Mouse (Mus musculus): ENCODE data around the gene Gm2000. TPM values are rescaled to one million over a fixed set of nuclear protein-coding genes. Genes with fewer than 3 reads are reported as not detected.
"Not testable (repeated sequence)": the region's sequence is repeated elsewhere in the genome, so short reads cannot be mapped to it uniquely, and the experiment has no call there.

Gm2000 gene
- total RNA-seq (2021): 100 to 1,000 TPM; 303 to 311 TPM

DNA sequence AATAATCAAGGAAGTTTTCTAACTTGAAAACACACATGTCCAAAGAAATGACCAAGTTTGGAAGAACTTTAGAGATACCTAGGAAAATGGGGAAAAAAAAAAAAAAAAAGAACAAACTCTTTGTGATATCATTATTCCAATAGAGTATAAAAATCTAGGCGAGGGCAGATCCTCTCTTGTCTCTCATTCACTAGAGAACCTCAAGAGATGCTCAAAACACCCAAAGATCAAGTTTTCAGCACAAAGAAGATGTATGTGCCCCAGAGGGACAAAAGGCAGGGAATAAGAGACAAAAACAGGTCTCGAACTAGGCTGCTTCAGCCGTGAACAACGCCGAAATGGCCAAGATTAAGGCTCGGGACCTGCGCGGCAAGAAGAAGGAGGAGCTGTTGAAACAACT is at the start of gene Gm2000:
Gene Gm2000 (plus strand): TSS at position 301 of the 400 bp plus-strand sequence.
- DNase-seq: no peak

DNA sequence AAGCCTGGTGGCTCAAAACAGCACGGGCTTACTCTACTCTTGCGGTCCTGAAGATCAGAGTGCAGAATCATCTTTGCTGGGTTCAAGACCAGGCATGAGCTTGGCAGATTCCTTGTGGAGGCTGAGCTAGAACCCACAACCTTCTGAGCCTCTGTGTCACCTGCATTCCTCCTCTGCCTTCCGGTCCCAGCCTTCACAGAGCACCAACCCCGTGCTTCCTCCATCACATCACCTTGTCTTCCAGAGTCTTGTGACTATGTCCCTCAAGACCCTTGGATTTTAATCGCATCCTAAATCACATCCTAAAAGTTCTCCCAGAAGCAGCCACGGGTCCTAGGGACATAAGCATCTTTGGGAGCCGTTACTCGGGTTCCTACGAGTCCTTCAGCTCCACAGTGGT is 42.7 kb upstream of the Gm2000 start:
- DNase-seq: no peak

DNA sequence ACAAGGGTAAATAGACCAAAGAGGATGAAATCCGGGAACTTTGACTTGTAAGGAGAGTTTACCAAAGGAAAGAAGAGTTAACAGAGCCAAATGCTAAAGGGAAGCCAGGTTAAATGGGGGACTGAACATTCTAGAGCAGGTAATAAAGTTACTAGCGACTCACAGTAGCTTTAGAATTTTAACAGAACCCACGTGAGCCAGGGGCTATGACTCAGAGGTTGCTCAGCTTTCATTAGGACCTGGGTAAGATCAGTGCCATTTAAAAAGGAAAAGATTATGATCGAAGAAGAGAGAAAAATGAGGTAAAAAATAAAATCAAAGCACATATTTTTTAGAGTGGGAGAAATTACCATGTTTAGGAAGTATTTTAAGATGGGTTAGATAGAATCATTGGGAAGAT is 25.0 kb upstream of the Gm2000 start:
- no peak for DNase-seq

DNA sequence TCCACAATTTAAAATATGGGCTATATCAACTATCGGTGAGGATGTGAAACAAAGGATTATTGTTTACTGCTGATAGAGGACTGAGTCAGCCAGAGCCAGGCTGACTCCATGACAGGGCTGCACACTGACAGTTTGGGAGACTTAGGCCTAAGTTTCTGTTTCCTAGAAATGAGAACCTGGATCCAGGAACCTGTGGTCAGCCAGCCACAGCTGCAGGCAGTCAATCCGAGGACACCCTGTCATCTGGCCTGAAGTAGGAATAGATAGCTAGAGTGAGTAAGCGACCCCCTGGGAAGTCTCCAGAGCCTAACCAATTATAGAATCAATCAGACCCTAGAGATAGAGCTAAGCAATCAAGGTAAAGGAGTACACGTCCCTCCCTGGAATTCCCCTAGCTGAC is 21.4 kb upstream of the Gm2000 start:
- DNase-seq: no peak

GRCm38 (mm10) chr1:156345633-156346032 is 20.2 kb upstream of the Gm2000 start:
- no peak for DNase-seq

DNA sequence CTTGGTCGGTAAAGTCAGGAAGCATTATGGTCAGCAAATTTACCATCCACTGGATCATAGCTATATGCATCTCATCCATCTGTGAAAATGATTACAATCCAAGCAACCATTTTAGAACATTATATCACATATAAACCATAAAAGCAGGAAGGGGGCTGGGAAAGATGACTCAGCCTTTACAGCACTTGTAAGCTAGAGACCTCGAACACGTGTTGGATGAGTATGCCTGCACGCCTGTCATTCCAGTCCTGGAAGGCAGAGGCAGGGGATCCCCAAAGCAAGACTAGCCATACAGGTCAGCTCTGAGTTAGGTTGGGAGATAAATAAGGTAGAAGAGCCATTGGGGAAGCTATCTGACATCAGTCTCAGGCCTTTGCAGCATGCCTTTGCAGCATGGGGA is 16.8 kb upstream of the Gm2000 start:
- DNase-seq: no peak

DNA sequence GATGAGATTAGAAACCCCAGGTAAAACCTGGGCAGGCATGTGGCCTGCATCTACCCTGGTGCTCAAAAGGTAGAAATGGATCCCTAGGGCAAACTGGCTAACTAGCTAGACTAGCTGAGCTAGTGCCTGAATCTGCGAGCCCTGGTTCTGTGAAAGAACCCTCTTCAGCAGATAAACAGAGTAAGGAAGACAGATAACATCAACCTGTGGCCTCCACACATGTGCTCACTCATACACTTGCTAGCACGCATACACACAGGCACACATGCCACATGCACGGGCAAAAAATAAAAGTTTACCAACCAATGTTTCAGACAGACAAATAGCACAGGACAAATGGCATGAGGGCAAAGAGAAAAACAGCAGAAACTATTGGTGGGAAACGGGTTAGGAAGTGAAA is 15.4 kb upstream of the Gm2000 start:
- no peak for DNase-seq

DNA sequence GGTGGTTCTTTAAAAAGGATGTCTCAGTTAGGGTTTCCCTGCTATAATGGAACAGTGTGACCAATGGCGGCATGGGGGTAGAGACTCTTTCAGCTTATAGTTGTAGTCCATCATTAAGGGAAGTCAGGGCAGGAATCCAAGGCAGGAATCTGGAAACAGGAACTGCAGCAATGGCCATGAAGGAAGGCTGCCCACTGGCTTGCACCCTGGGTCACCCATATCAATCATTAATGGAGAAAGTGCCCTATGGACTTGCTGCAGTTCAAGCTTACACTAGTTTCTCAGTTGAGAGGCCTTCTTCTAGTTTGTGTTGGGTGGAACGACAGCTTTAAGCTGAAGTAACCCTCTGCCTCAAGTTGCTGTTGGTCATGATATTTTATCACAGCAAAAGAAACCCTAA is 13.4 kb upstream of the Gm2000 start:
- DNase-seq: no peak

- DNase-seq: no peak
These were observed 15.4 kb downstream of the Gm2000 start for GRCm38 (mm10) chr1:156381217-156381616.

- no peak for DNase-seq
These were observed 20.4 kb downstream of the Gm2000 start for GRCm38 (mm10) chr1:156386232-156386631.

- no peak for DNase-seq
These were observed 21.0 kb downstream of the Gm2000 start for GRCm38 (mm10) chr1:156386880-156387279.

- DNase-seq: no peak
These were observed 27.3 kb downstream of the Gm2000 start for GRCm38 (mm10) chr1:156393148-156393547.

GRCm38 (mm10) chr1:156400159-156400558 is 34.3 kb downstream of the Gm2000 start:
- not testable (repeated sequence) for DNase-seq

- no peak for DNase-seq
These were observed 36.7 kb downstream of the Gm2000 start for GRCm38 (mm10) chr1:156402491-156402890.

- DNase-seq: no peak
These were observed 37.4 kb downstream of the Gm2000 start for GRCm38 (mm10) chr1:156403251-156403650.

DNA sequence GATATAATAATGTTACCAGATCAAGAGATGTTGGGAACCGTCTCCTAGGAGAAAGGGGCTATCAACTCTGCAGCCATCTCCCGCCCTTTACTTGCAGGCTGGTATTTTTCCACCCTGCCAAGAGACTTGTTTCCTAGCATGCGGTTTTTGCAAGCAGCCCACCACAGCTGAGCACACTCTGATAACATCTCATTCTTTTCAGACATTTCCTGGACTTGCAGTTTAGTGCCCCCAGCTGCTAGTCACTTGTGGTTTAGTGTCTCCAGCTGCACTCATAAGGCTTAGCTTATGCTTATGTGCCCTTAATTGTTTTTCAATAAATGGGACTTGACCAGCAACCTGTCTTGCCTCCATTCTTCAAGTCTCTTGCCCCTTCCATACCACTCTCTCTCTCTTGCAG is 42.2 kb downstream of the Gm2000 start:
- no peak for DNase-seq

GRCm38 (mm10) chr1:156408521-156408920 is 42.7 kb downstream of the Gm2000 start:
- DNase-seq: no peak

Other genes with a start within 250 kb of the Gm2000 start
- gene Fam163a, start 161.0 kb upstream of the Gm2000 start, total RNA-seq (2021): 10 to 100 TPM; 15.5 to 17.3 TPM
- 1 to 10 TPM; 6.7 to 8.3 TPM for gene Tdrd5, start 62.4 kb upstream of the Gm2000 start, total RNA-seq (2021)
- under 1 TPM in 1 of 2 experiments, not detected in 1; 0.20 TPM for gene Nphs2, start 55.3 kb upstream of the Gm2000 start, total RNA-seq (2021)
- 1 to 10 TPM in 1 of 2 experiments, under 1 TPM in 1; 0.27 to 1.1 TPM for gene Axdnd1, start 55.1 kb downstream of the Gm2000 start, total RNA-seq (2021)
- gene Soat1, start 108.3 kb downstream of the Gm2000 start, total RNA-seq (2021): 10 to 100 TPM; 49.9 to 56.2 TPM
- gene Gm10031, start 158.0 kb downstream of the Gm2000 start, total RNA-seq (2021): 10 to 100 TPM; 41.8 to 45.7 TPM
- gene Abl2, start 192.7 kb downstream of the Gm2000 start, total RNA-seq (2021): 10 to 100 TPM; 89.1 to 89.3 TPM

All from layer of hippocampus, postnatal 36 days (tissue).